Mouse (Mus musculus): Measurements from ENCODE around the gene Amhr2. TPM values are rescaled to one million over a fixed set of nuclear protein-coding genes. Genes with fewer than 3 reads are reported as not detected.

Amhr2 gene
- polyA plus RNA-seq, 1 experiment = 21.1 TPM

GRCm38 (mm10) chr15:102463666-102464065 lies 18.5 kb downstream of the Amhr2 start:
- H3K4me3 ChIP-seq (replicated peaks; ENCODE audit: extremely low read depth, low read depth, low read length) = no peak overlapping the region
- no peaks in the 10 kb centered on the region; the same call in none of the 2 replicates for H3K4me1 ChIP-seq (ENCODE audit: control insufficient read depth, insufficient read depth, low read length)
- DNase-seq = no peak
- TF ChIP-seq POLR2A (IDR thresholded peaks at IDR 0.05; ENCODE audit: borderline replicate concordance, extremely low read depth, low read depth, low read length) = no peak
- TF ChIP-seq CTCF (IDR thresholded peaks at IDR 0.05; ENCODE audit: insufficient read depth, low read length) = no peak

- Histone ChIP-seq H3K4me1 (ENCODE audit: control insufficient read depth, insufficient read depth, low read length) (peaks cover 10% of the 10 kb centered on the region), H3K4me3 (replicated peaks; ENCODE audit: extremely low read depth, low read depth, low read length) (no peak overlapping the region)
- no peak for DNase-seq
- WGBS = 94% methylated on average over 9 of the region's 9 CpGs
- TF ChIP-seq POLR2A (IDR thresholded peaks at IDR 0.05; ENCODE audit: borderline replicate concordance, extremely low read depth, low read depth, low read length) (no peak), CTCF (IDR thresholded peaks at IDR 0.05; ENCODE audit: insufficient read depth, low read length) (no peak)
Observed at GRCm38 (mm10) chr15:102468675-102469370, 23.7 kb downstream of the Amhr2 start.

GRCm38 (mm10) chr15:102470183-102470604 lies 25.0 kb downstream of the Amhr2 start, which contains the start of gene Pcbp2:
Gene Pcbp2 (plus strand): TSS chr15:102470539.
- under 1% methylated on average over 33 of the region's 40 CpGs for WGBS
- TF ChIP-seq POLR2A (IDR thresholded peaks at IDR 0.05; ENCODE audit: borderline replicate concordance, extremely low read depth, low read depth, low read length) = no peak
- TF ChIP-seq CTCF (IDR thresholded peaks at IDR 0.05; ENCODE audit: insufficient read depth, low read length) = peak; percentile 75
- H3K4me3 ChIP-seq (replicated peaks; ENCODE audit: extremely low read depth, low read depth, low read length) = peak within 1 kb of the TSS; percentile 80
- DNase-seq = peak; percentile 92
- peaks cover 10% of the 10 kb centered on the region for H3K4me1 ChIP-seq (ENCODE audit: control insufficient read depth, insufficient read depth, low read length)

GRCm38 (mm10) chr15:102470605-102471294 lies 25.6 kb downstream of the Amhr2 start:
- peak; percentile 84 for DNase-seq
- peaks cover 10% of the 10 kb centered on the region for H3K4me1 ChIP-seq (ENCODE audit: control insufficient read depth, insufficient read depth, low read length)
- under 1% methylated on average over 36 of the region's 67 CpGs for WGBS
- H3K4me3 ChIP-seq (replicated peaks; ENCODE audit: extremely low read depth, low read depth, low read length) = peak overlapping the region; percentile 80
- TF ChIP-seq CTCF (IDR thresholded peaks at IDR 0.05; ENCODE audit: insufficient read depth, low read length) (no peak), POLR2A (IDR thresholded peaks at IDR 0.05; ENCODE audit: borderline replicate concordance, extremely low read depth, low read depth, low read length) (peak; percentile 39; the same call in 1 of the 2 replicates)

GRCm38 (mm10) chr15:102471295-102471645 lies 26.1 kb downstream of the Amhr2 start:
- peak overlapping the region; percentile 80 for H3K4me3 ChIP-seq (replicated peaks; ENCODE audit: extremely low read depth, low read depth, low read length)
- WGBS = 1% methylated on average over 10 of the region's 10 CpGs
- no peak for TF ChIP-seq CTCF (IDR thresholded peaks at IDR 0.05; ENCODE audit: insufficient read depth, low read length)
- no peak for TF ChIP-seq POLR2A (IDR thresholded peaks at IDR 0.05; ENCODE audit: borderline replicate concordance, extremely low read depth, low read depth, low read length)
- no peak for DNase-seq
- H3K4me1 ChIP-seq (ENCODE audit: control insufficient read depth, insufficient read depth, low read length) = peaks cover 10% of the 10 kb centered on the region

- DNase-seq = no peak
- no peak for TF ChIP-seq POLR2A (IDR thresholded peaks at IDR 0.05; ENCODE audit: borderline replicate concordance, extremely low read depth, low read depth, low read length)
- no peak for TF ChIP-seq CTCF (IDR thresholded peaks at IDR 0.05; ENCODE audit: insufficient read depth, low read length)
- no peak overlapping the region for H3K4me3 ChIP-seq (replicated peaks; ENCODE audit: extremely low read depth, low read depth, low read length)
- peaks cover 10% of the 10 kb centered on the region for H3K4me1 ChIP-seq (ENCODE audit: control insufficient read depth, insufficient read depth, low read length)
Observed at GRCm38 (mm10) chr15:102471727-102472126, 26.6 kb downstream of the Amhr2 start.

GRCm38 (mm10) chr15:102473246-102473645 lies 28.1 kb downstream of the Amhr2 start:
- TF ChIP-seq POLR2A (IDR thresholded peaks at IDR 0.05; ENCODE audit: borderline replicate concordance, extremely low read depth, low read depth, low read length) (no peak), CTCF (IDR thresholded peaks at IDR 0.05; ENCODE audit: insufficient read depth, low read length) (no peak)
- H3K4me3 ChIP-seq (replicated peaks; ENCODE audit: extremely low read depth, low read depth, low read length) = no peak overlapping the region
- 36% methylated on average over 2 of the region's 2 CpGs for WGBS
- DNase-seq = no peak
- peaks cover 10% of the 10 kb centered on the region for H3K4me1 ChIP-seq (ENCODE audit: control insufficient read depth, insufficient read depth, low read length)

- DNase-seq = no peak
- WGBS = 83% methylated on average over 2 of the region's 2 CpGs
- H3K4me3 ChIP-seq (replicated peaks; ENCODE audit: extremely low read depth, low read depth, low read length) = no peak overlapping the region
- H3K4me1 ChIP-seq (ENCODE audit: control insufficient read depth, insufficient read depth, low read length) = peaks cover 10% of the 10 kb centered on the region
- TF ChIP-seq CTCF (IDR thresholded peaks at IDR 0.05; ENCODE audit: insufficient read depth, low read length) = no peak
- no peak for TF ChIP-seq POLR2A (IDR thresholded peaks at IDR 0.05; ENCODE audit: borderline replicate concordance, extremely low read depth, low read depth, low read length)
Observed at GRCm38 (mm10) chr15:102474520-102474919, 29.4 kb downstream of the Amhr2 start.

GRCm38 (mm10) chr15:102483136-102483535 lies 38.0 kb downstream of the Amhr2 start:
- Histone ChIP-seq H3K4me3 (replicated peaks; ENCODE audit: extremely low read depth, low read depth, low read length) (no peak overlapping the region), H3K4me1 (ENCODE audit: control insufficient read depth, insufficient read depth, low read length) (no peaks in the 10 kb centered on the region)
- no peak for TF ChIP-seq POLR2A (IDR thresholded peaks at IDR 0.05; ENCODE audit: borderline replicate concordance, extremely low read depth, low read depth, low read length)
- TF ChIP-seq CTCF (IDR thresholded peaks at IDR 0.05; ENCODE audit: insufficient read depth, low read length) = no peak
- 89% methylated on average over 3 of the region's 3 CpGs for WGBS
- DNase-seq = no peak

- TF ChIP-seq CTCF (IDR thresholded peaks at IDR 0.05; ENCODE audit: insufficient read depth, low read length) (no peak), POLR2A (IDR thresholded peaks at IDR 0.05; ENCODE audit: borderline replicate concordance, extremely low read depth, low read depth, low read length) (no peak)
- no peak for DNase-seq
- Histone ChIP-seq H3K4me1 (ENCODE audit: control insufficient read depth, insufficient read depth, low read length) (no peaks in the 10 kb centered on the region), H3K4me3 (replicated peaks; ENCODE audit: extremely low read depth, low read depth, low read length) (no peak overlapping the region)
- WGBS = 85% methylated on average over 12 of the region's 12 CpGs
Observed at GRCm38 (mm10) chr15:102485853-102486252, 40.7 kb downstream of the Amhr2 start.
